Mouse (Mus musculus) embryonic facial prominence, embryonic 14.5 days (tissue): ENCODE data around the gene Mdm1. TPM values are rescaled to one million over a fixed set of nuclear protein-coding genes. Genes with fewer than 3 reads are reported as not detected.
A peak's percentile ranks its signal among the peaks of the same experiment; 100 is the strongest.

Experiments used
- ATAC-seq: fragments of 200-750 bp; cut with Nextera tagmentation; 2 replicates; pipeline ENCODE4 v1.8.0; 2017; ENCODE audit warnings: low read depth, moderate number of reproducible peaks, moderate TSS enrichment
- DNase-seq: peaks from one replicate; pipeline ENCODE4 v3.0.0-alpha.2; 2015; ENCODE audit warnings: low spot score
- H3K27ac ChIP-seq: fragments of 300-500 bp; sonication (generic); replicated peaks from 2 replicates; pipeline ENCODE4 v1.5.1; 2014; ENCODE audit warnings: low read depth, mild to moderate bottlenecking, low read length, moderate library complexity
- H3K27me3 ChIP-seq: fragments of 300-500 bp; sonication (generic); replicated peaks from 2 replicates; pipeline ENCODE4 v1.6.1; 2014; ENCODE audit warnings: low read length; ENCODE audit not compliant: control insufficient read depth, insufficient read depth
- H3K36me3 ChIP-seq: fragments of 300-500 bp; sonication (generic); 2 replicates; pipeline ENCODE4 v1.6.1; 2014; ENCODE audit warnings: low read length, mixed read lengths; ENCODE audit not compliant: control insufficient read depth, insufficient read depth
- H3K4me1 ChIP-seq: fragments of 300-500 bp; sonication (generic); 2 replicates; pipeline ENCODE4 v1.6.1; 2014; ENCODE audit warnings: antibody characterized with exemption, low read length; ENCODE audit not compliant: control insufficient read depth, insufficient read depth
- H3K4me2 ChIP-seq: fragments of 300-500 bp; sonication (generic); 2 replicates; pipeline ENCODE4 v1.6.1; 2014; ENCODE audit warnings: low read depth, mild to moderate bottlenecking, low read length, moderate library complexity, mixed read lengths
- H3K4me3 ChIP-seq: fragments of 300-500 bp; sonication (generic); 2 replicates; pipeline ENCODE4 v1.5.1; 2014; ENCODE audit warnings: low read depth, mild to moderate bottlenecking, low read length
- H3K9ac ChIP-seq: fragments of 300-500 bp; sonication (generic); 2 replicates; pipeline ENCODE4 v1.6.1; 2014; ENCODE audit warnings: low read depth, mild to moderate bottlenecking, low read length, moderate library complexity, mixed read lengths
- H3K9me3 ChIP-seq: fragments of 300-500 bp; sonication (generic); 2 replicates; pipeline ENCODE4 v1.6.1; 2016; ENCODE audit warnings: low read length; ENCODE audit not compliant: control insufficient read depth
- WGBS: fragments of 180-500 bp; shearing (Covaris S2); extraction: QIAGEN DNeasy Blood & Tissue Kit; methylation state at CpG from one replicate; pipeline ENCODE4 v1.1.7; 2014; 5-methylcytosine and 5-hydroxymethylcytosine counted together
- polyA plus RNA-seq: library from polyadenylated mRNA; unstranded; fragments of >200 nt; fragmentation: Nextera tagmentation; extraction: Ambion mirVana; gene quantifications from 2 replicates; pipeline ENCODE4 v1.2.1, GENCODE M21; 2014

Mdm1 gene
- polyA plus RNA-seq, 1 experiment from 2014 or later = 27.2 TPM

GRCm38 (mm10) chr10:118114271-118114670 lies 27.3 kb upstream of the Mdm1 start:
- H3K27ac ChIP-seq = no peak overlapping the region
- H3K36me3 ChIP-seq = no peaks in the 10 kb centered on the region
- H3K4me2 ChIP-seq = no peak overlapping the region
- no peaks in the 10 kb centered on the region for H3K4me1 ChIP-seq
- H3K9ac ChIP-seq = no peak overlapping the region
- no peaks in the 10 kb centered on the region for H3K27me3 ChIP-seq
- WGBS = 86% methylated on average over 1 of the region's 1 CpGs
- ATAC-seq (no peak), DNase-seq (no peak)
- H3K4me3 ChIP-seq = no peak overlapping the region
- no peaks in the 10 kb centered on the region for H3K9me3 ChIP-seq

- ATAC-seq (no peak), DNase-seq (no peak)
- Histone ChIP-seq H3K9ac (no peak overlapping the region), H3K9me3 (no peaks in the 10 kb centered on the region), H3K27me3 (no peaks in the 10 kb centered on the region), H3K4me2 (no peak overlapping the region), H3K36me3 (no peaks in the 10 kb centered on the region), H3K4me3 (no peak overlapping the region), H3K27ac (no peak overlapping the region), H3K4me1 (no peaks in the 10 kb centered on the region)
- WGBS = 96% methylated on average over 2 of the region's 2 CpGs
Measured at GRCm38 (mm10) chr10:118116456-118116855, 25.2 kb upstream of the Mdm1 start.

GRCm38 (mm10) chr10:118121047-118121936 lies 20.3 kb upstream of the Mdm1 start:
- no peak overlapping the region for H3K9ac ChIP-seq
- no peaks in the 10 kb centered on the region for H3K27me3 ChIP-seq
- peak overlapping the region; percentile 28 for H3K4me2 ChIP-seq
- 66% methylated on average over 25 of the region's 25 CpGs for WGBS
- H3K4me1 ChIP-seq = peaks cover 3% of the 10 kb centered on the region; the same call in 1 of the 2 replicates
- ATAC-seq (peak; percentile 63), DNase-seq (peak; percentile 79)
- peak overlapping the region; percentile 54; the same call in 1 of the 2 replicates for H3K27ac ChIP-seq
- no peaks in the 10 kb centered on the region for H3K36me3 ChIP-seq
- H3K9me3 ChIP-seq = no peaks in the 10 kb centered on the region
- H3K4me3 ChIP-seq = no peak overlapping the region

- Histone ChIP-seq H3K27ac (peak overlapping the region; percentile 53), H3K27me3 (no peaks in the 10 kb centered on the region), H3K4me1 (peaks cover 3% of the 10 kb centered on the region; the same call in 1 of the 2 replicates), H3K4me3 (no peak overlapping the region), H3K9me3 (no peaks in the 10 kb centered on the region), H3K36me3 (no peaks in the 10 kb centered on the region), H3K4me2 (peak overlapping the region; percentile 28; the same call in 1 of the 2 replicates), H3K9ac (no peak overlapping the region)
- DNase-seq = peak; percentile 90
- ATAC-seq = peak; percentile 95
- 30% methylated on average over 13 of the region's 13 CpGs for WGBS
Measured at GRCm38 (mm10) chr10:118121937-118122285, 19.7 kb upstream of the Mdm1 start.

- ATAC-seq (no peak), DNase-seq (no peak)
- peak overlapping the region; percentile 53 for H3K27ac ChIP-seq
- no peaks in the 10 kb centered on the region for H3K27me3 ChIP-seq
- WGBS = 90% methylated on average over 11 of the region's 11 CpGs
- H3K4me1 ChIP-seq = peaks cover 3% of the 10 kb centered on the region; the same call in 1 of the 2 replicates
- no peaks in the 10 kb centered on the region for H3K36me3 ChIP-seq
- H3K4me3 ChIP-seq = no peak overlapping the region
- H3K4me2 ChIP-seq = no peak overlapping the region
- H3K9me3 ChIP-seq = no peaks in the 10 kb centered on the region
- no peak overlapping the region for H3K9ac ChIP-seq
Measured at GRCm38 (mm10) chr10:118122441-118123162, 19.0 kb upstream of the Mdm1 start.

- H3K9me3 ChIP-seq = no peaks in the 10 kb centered on the region
- H3K4me2 ChIP-seq = no peak overlapping the region
- DNase-seq = no peak
- H3K4me3 ChIP-seq = no peak overlapping the region
- peaks cover 11% of the 10 kb centered on the region; the same call in 1 of the 2 replicates for H3K27me3 ChIP-seq
- H3K4me1 ChIP-seq = peaks cover 3% of the 10 kb centered on the region; the same call in 1 of the 2 replicates
- ATAC-seq = no peak
- no peaks in the 10 kb centered on the region for H3K36me3 ChIP-seq
- H3K27ac ChIP-seq = no peak overlapping the region
- H3K9ac ChIP-seq = no peak overlapping the region
- WGBS = 88% methylated on average over 7 of the region's 7 CpGs
Measured at GRCm38 (mm10) chr10:118125236-118125635, 16.4 kb upstream of the Mdm1 start.

GRCm38 (mm10) chr10:118125776-118126445 lies 15.7 kb upstream of the Mdm1 start:
- H3K4me3 ChIP-seq = no peak overlapping the region
- peaks cover 11% of the 10 kb centered on the region; the same call in 1 of the 2 replicates for H3K27me3 ChIP-seq

GRCm38 (mm10) chr10:118129001-118129682 lies 12.5 kb upstream of the Mdm1 start:
- no peak overlapping the region for H3K4me2 ChIP-seq
- H3K4me1 ChIP-seq = no peaks in the 10 kb centered on the region
- ATAC-seq = no peak
- no peak overlapping the region for H3K4me3 ChIP-seq
- H3K27ac ChIP-seq = no peak overlapping the region
- H3K9me3 ChIP-seq = no peaks in the 10 kb centered on the region
- WGBS = 56% methylated on average over 20 of the region's 20 CpGs
- DNase-seq = no peak
- no peak overlapping the region for H3K9ac ChIP-seq
- peaks cover 11% of the 10 kb centered on the region; the same call in 1 of the 2 replicates for H3K27me3 ChIP-seq
- H3K36me3 ChIP-seq = no peaks in the 10 kb centered on the region

More at GRCm38 (mm10) chr10:118125776-118126445, 15.7 kb upstream of the Mdm1 start:
- no peak overlapping the region for H3K4me2 ChIP-seq
- H3K9ac ChIP-seq = no peak overlapping the region
- 79% methylated on average over 25 of the region's 25 CpGs for WGBS
- DNase-seq = no peak
- no peak overlapping the region for H3K27ac ChIP-seq
- no peaks in the 10 kb centered on the region for H3K9me3 ChIP-seq
- no peaks in the 10 kb centered on the region for H3K36me3 ChIP-seq
- peaks cover 3% of the 10 kb centered on the region; the same call in 1 of the 2 replicates for H3K4me1 ChIP-seq
- no peak for ATAC-seq
